Mouse (Mus musculus) heart, embryonic 16.5 days (tissue): Measurements from ENCODE around the gene Fkbp7. TPM values are rescaled to one million over a fixed set of nuclear protein-coding genes. Genes with fewer than 3 reads are reported as not detected.
A peak's percentile ranks its signal among the peaks of the same experiment; 100 is the strongest.

ENCODE experiments used
- ATAC-seq: fragments of 200-750 bp; cut with Nextera tagmentation; replicated peaks from 2 replicates; pipeline ENCODE4 v1.8.0; 2017; ENCODE audit warnings: moderate number of reproducible peaks; ENCODE audit not compliant: insufficient read depth, low FRiP score; ENCODE audit errors: extremely low read depth
- H3K27ac ChIP-seq: fragments of 300-500 bp; sonication (generic); 2 replicates; pipeline ENCODE4 v1.5.1; 2014; ENCODE audit warnings: mild to moderate bottlenecking, low read length, control low read depth, moderate library complexity
- H3K27me3 ChIP-seq: fragments of 300-500 bp; sonication (generic); 2 replicates; pipeline ENCODE4 v1.6.1; 2014; ENCODE audit warnings: low read length, mixed read lengths; ENCODE audit not compliant: control insufficient read depth, insufficient read depth
- H3K36me3 ChIP-seq: fragments of 300-500 bp; sonication (generic); 2 replicates; pipeline ENCODE4 v1.6.1; 2014; ENCODE audit not compliant: control insufficient read depth, insufficient read depth
- H3K4me1 ChIP-seq: fragments of 300-500 bp; sonication (generic); 2 replicates; pipeline ENCODE4 v1.6.1; 2014; ENCODE audit warnings: low read length, mixed read lengths; ENCODE audit not compliant: control insufficient read depth, insufficient read depth
- H3K4me2 ChIP-seq: fragments of 300-500 bp; sonication (generic); 2 replicates; pipeline ENCODE4 v1.6.1; 2014; ENCODE audit warnings: low read depth, mild to moderate bottlenecking, control low read depth, low read length
- H3K4me3 ChIP-seq: fragments of 300-500 bp; sonication (generic); 2 replicates; pipeline ENCODE4 v1.5.1; 2014; ENCODE audit warnings: mild to moderate bottlenecking, control low read depth, low read length
- H3K9ac ChIP-seq: fragments of 300-500 bp; sonication (generic); 2 replicates; pipeline ENCODE4 v1.6.1; 2014; ENCODE audit warnings: low read length, control low read depth
- H3K9me3 ChIP-seq: fragments of 300-500 bp; sonication (generic); replicated peaks from 2 replicates; pipeline ENCODE4 v1.6.1; 2016; ENCODE audit warnings: low read length; ENCODE audit not compliant: control insufficient read depth
- WGBS: fragments of 180-500 bp; shearing (Covaris S2); extraction: QIAGEN DNeasy Blood & Tissue Kit; methylation state at CpG from one replicate; pipeline ENCODE4 v1.1.7; 2014; 5-methylcytosine and 5-hydroxymethylcytosine counted together
- polyA plus RNA-seq: library from polyadenylated mRNA; unstranded; fragments of >200 nt; fragmentation: Nextera tagmentation; extraction: Ambion mirVana; gene quantifications from 2 replicates; pipeline ENCODE4 v1.2.1, GENCODE M21; 2015

The Fkbp7 gene
- polyA plus RNA-seq, 1 experiment from 2014 or later = 59.6 TPM

DNA sequence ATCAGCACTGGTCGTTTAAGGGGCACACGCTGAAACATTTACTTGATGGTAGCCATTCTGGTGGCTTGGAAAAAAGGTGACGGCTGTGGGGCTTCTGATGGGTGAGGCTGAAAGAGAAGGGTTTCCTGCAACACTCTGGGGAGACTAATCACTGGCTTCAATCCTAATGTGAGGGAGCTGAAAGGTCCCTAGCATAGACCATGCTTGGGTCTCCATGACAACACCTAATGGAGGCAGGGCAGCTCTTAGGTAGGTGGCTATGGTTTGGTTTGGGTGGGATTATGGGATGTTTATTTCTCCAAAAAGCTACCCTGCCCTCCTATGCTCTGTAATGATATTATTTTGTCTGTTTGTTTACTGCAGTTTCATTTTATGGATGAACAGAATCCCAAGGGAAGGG lies 17.5 kb downstream of the Fkbp7 start:
- no peaks in the 10 kb centered on the region for H3K4me1 ChIP-seq
- no peaks in the 10 kb centered on the region for H3K27me3 ChIP-seq
- 70% methylated on average over 3 of the region's 3 CpGs for WGBS
- no peaks in the 10 kb centered on the region for H3K9me3 ChIP-seq
- no peak overlapping the region for H3K4me3 ChIP-seq
- ATAC-seq = no peak
- no peak overlapping the region for H3K4me2 ChIP-seq
- no peak overlapping the region for H3K9ac ChIP-seq
- no peaks in the 10 kb centered on the region for H3K36me3 ChIP-seq
- no peak overlapping the region for H3K27ac ChIP-seq

DNA sequence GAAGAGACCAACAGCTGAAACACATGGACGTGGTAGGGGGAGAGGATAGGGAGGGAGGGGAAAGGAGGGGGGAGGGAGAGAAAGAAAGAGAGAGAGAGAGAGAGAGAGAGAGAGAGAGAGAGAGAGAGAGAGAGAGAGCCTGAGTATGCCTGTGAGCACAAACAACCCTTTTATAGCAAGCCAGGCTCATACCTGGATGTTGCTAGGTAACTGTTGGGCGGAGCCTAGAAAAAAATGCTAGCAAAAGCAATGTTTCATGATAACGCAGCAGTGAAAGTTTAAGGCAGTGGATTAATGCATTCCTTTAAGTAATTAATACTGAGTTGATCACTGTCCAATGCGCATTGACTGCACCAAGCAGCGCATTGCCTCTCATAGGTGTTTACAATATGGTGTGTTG lies 18.3 kb downstream of the Fkbp7 start:
- no peak overlapping the region for H3K27ac ChIP-seq
- H3K27me3 ChIP-seq = no peaks in the 10 kb centered on the region
- ATAC-seq = no peak
- no peaks in the 10 kb centered on the region for H3K4me1 ChIP-seq
- H3K36me3 ChIP-seq = no peaks in the 10 kb centered on the region
- no peak overlapping the region for H3K4me3 ChIP-seq
- H3K4me2 ChIP-seq = no peak overlapping the region
- no peaks in the 10 kb centered on the region for H3K9me3 ChIP-seq
- WGBS = 85% methylated on average over 5 of the region's 5 CpGs
- no peak overlapping the region for H3K9ac ChIP-seq

DNA sequence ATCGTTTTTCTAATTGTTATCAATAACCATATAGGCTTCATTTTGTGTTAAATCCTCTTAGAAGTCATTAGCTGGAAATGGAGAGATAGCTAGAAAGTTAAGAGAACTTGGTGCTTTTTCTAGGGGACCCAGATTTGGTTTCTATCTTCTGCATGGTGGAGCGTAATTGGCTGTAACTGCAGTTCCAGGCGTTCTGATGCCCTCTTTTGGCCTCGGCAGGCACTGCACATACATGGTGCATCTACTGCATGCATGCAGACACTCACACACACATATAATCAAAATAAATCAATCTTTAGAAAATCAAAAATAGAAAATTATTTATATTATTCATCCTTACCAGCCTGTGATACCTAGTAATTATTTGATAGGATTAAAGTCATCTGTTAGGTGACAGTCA lies 19.8 kb downstream of the Fkbp7 start:
- ATAC-seq = no peak
- H3K4me1 ChIP-seq = peaks cover 5% of the 10 kb centered on the region
- H3K4me2 ChIP-seq = no peak overlapping the region
- H3K9ac ChIP-seq = no peak overlapping the region
- H3K4me3 ChIP-seq = no peak overlapping the region
- H3K27ac ChIP-seq = no peak overlapping the region
- H3K9me3 ChIP-seq = no peaks in the 10 kb centered on the region
- no peaks in the 10 kb centered on the region for H3K36me3 ChIP-seq
- whole genome bisulfite sequencing = 87% methylated on average over 4 of the region's 4 CpGs
- H3K27me3 ChIP-seq = no peaks in the 10 kb centered on the region

DNA sequence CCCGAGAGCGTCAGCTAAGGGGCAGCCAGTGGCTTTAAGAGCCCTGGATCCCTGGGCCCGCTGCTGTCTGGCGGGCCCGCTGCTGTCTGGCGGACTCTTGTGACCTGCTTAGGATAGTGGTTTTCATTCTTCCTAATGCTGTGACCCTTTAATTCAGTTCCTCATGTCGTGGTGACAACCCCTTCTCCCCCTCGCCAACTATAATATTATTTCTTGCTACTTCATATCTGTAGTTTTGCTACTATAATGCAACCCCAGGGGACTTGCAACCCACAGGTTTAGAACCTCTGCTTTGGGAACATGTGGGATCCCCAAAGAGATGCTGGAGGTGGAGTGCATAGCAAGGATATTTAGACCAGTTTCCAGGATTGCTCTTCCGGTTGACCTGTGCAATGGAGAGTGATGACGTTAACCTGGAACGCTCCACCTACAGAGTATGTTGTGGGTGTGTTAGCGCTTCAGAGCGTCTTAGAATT lies 24.2 kb downstream of the Fkbp7 start:
- H3K36me3 ChIP-seq = no peaks in the 10 kb centered on the region
- no peaks in the 10 kb centered on the region for H3K9me3 ChIP-seq
- 26% methylated on average over 13 of the region's 13 CpGs for WGBS
- ATAC-seq = no peak
- peaks cover 12% of the 10 kb centered on the region for H3K4me1 ChIP-seq
- peak overlapping the region; percentile 68 for H3K9ac ChIP-seq
- H3K27ac ChIP-seq = peak overlapping the region; percentile 83
- peak overlapping the region; percentile 85 for H3K4me2 ChIP-seq
- no peaks in the 10 kb centered on the region for H3K27me3 ChIP-seq
- peak overlapping the region; percentile 72 for H3K4me3 ChIP-seq

DNA sequence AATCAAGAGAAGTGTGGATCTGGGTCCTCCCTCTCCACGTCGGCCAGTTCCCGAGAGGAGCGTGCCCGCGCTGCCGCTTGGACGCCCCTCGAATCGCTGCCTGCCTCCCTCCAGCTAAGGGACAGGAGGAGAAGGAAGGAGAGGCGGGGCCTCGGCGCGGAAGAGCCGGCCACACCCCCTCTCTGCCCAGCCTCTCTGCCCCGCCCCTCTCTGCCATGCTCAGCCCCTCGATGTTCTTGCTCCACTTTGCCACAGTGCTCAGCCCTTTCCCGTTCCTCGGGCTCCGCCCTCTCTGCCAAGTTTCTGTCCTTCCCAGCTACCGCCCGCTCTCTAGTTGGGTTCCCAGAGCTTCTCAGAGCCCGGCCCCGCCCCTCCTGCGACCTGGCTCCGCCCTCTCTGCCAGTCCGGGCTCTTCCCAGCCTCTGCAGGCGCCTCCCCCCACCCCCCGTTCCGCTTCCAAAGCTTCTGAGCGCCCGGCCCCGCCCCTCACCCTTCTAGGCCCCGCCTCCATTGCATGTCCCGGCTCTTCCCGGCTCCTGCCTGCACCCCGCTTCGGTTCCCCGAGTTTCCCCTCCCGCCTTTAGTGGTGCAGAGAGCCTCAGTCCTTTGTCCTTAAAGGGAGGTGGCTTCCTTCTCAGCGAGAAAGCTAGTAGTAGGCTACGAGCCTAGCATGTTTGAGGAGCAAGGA lies 24.9 kb downstream of the Fkbp7 start, which contains the start of the genes Prkra and Pjvk:
Gene Prkra, minus strand, starts transcription at position 133 of the 688 bp plus-strand sequence.
Gene Pjvk, plus strand, starts transcription at position 594 of the 688 bp plus-strand sequence.
- Histone ChIP-seq H3K4me1 (peaks cover 12% of the 10 kb centered on the region), H3K4me3 (peak within 1 kb of the TSS; percentile 72), H3K27ac (peak within 1 kb of the TSS; percentile 83), H3K9ac (peak within 1 kb of the TSS; percentile 84), H3K4me2 (peak within 1 kb of the TSS; percentile 85), H3K27me3 (no peaks in the 10 kb centered on the region), H3K9me3 (no peaks in the 10 kb centered on the region), H3K36me3 (no peaks in the 10 kb centered on the region)
- ATAC-seq = peak; percentile 98
- WGBS = under 1% methylated on average over 41 of the region's 42 CpGs

DNA sequence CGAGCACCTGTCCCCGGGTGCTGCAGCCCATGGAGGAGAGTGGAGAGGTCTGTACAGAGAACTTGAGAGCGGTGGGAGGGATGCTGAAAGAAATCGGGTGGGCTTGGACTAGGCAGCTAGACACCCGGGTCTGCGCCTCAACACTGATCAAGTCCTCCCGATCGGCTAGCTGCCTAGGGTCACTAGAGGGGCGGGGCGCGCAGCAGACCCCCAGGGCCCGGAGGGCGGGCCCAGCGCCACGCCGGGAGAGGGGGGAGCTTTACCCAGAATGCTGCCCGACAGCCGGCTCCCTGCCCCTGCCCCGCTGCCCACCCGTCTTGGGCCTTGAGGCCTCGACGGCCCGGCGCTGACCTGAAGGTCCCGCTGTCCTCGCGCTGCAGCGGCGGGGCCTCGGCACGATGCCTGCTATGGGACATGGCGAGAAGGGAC lies 25.5 kb downstream of the Fkbp7 start:
- Histone ChIP-seq H3K4me1 (peaks cover 12% of the 10 kb centered on the region), H3K4me2 (peak overlapping the region; percentile 85), H3K36me3 (no peaks in the 10 kb centered on the region), H3K9me3 (no peaks in the 10 kb centered on the region), H3K27me3 (no peaks in the 10 kb centered on the region), H3K27ac (peak overlapping the region; percentile 83), H3K9ac (peak overlapping the region; percentile 84), H3K4me3 (peak overlapping the region; percentile 72)
- peak; percentile 23 for ATAC-seq
- under 1% methylated on average over 27 of the region's 32 CpGs for WGBS

DNA sequence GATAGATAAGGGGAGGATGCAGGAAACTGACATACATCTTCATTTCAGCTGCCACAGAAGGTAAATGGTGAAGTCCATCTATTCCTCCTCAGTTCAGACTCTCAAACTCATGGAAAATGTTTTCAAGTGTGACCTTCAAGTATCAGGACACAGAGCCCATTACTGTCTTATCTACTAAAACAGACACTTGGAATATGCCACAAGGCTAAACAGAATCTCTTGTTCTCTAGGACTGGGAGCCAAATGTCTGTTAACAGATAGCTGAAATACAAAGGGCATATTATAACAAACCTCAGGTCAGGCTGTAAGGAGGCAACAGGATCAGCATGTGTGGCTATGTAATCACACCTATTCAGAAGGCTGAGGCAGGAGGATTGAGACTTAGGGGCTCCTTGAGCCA lies 29.1 kb downstream of the Fkbp7 start:
- Histone ChIP-seq H3K4me1 (peaks cover 10% of the 10 kb centered on the region), H3K9me3 (no peaks in the 10 kb centered on the region), H3K36me3 (peaks cover 13% of the 10 kb centered on the region), H3K4me3 (no peak overlapping the region), H3K27me3 (no peaks in the 10 kb centered on the region), H3K27ac (no peak overlapping the region), H3K9ac (no peak overlapping the region), H3K4me2 (no peak overlapping the region)
- no peak for ATAC-seq

DNA sequence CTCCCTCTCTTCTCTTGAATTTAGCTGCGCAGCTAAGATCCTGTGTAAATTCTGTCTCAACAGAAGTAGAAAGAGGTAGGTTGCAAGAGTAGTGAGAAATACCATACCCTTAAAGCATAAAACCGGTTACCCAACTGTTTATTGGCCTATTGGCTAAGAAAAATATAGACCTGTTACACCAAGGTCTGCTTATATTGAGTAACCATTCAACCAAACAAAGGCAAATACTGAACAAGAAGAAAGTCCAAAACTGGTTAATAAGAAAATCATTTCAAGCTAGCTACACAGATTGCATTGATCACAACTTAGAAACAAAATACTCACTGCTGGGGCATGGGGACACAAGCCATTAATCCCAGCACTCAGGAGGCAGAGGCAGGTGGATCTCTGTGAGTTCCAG lies 33.3 kb downstream of the Fkbp7 start:
- H3K9me3 ChIP-seq = no peaks in the 10 kb centered on the region
- H3K4me3 ChIP-seq = no peak overlapping the region
- ATAC-seq = no peak
- no peaks in the 10 kb centered on the region for H3K27me3 ChIP-seq
- H3K9ac ChIP-seq = no peak overlapping the region
- no peaks in the 10 kb centered on the region for H3K4me1 ChIP-seq
- no peak overlapping the region for H3K27ac ChIP-seq
- WGBS = 93% methylated on average over 2 of the region's 2 CpGs
- H3K36me3 ChIP-seq = peaks cover 35% of the 10 kb centered on the region
- H3K4me2 ChIP-seq = no peak overlapping the region

DNA sequence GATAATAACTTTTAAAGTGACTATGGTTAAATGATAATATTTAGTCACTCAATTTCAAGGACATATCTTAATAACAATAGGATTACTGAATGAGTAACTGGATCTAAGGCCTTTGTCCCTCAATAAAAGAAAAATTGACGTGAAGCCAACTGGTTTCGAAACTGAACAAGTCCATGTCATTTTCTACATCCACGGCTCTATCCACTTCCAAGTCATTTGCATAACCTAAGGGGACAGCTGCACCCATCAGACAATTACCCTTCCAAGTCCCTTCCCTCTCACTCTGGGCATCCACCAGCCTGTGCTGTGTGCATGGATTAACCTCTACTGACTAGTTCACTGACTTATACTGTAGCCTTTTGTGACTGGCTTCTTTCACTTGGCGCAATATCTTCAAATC lies 41.3 kb downstream of the Fkbp7 start:
- no peak overlapping the region for H3K27ac ChIP-seq
- WGBS = 94% methylated on average over 4 of the region's 4 CpGs
- H3K36me3 ChIP-seq = peaks cover 64% of the 10 kb centered on the region
- ATAC-seq = no peak
- H3K4me2 ChIP-seq = no peak overlapping the region
- H3K9ac ChIP-seq = no peak overlapping the region
- H3K4me1 ChIP-seq = no peaks in the 10 kb centered on the region
- H3K4me3 ChIP-seq = no peak overlapping the region
- no peaks in the 10 kb centered on the region; the same call in 1 of the 2 replicates for H3K9me3 ChIP-seq
- H3K27me3 ChIP-seq = no peaks in the 10 kb centered on the region
